Mouse (Mus musculus) forebrain, embryonic 15.5 days (tissue): ENCODE measurements around the gene AC109138.7. TPM values are rescaled to one million over a fixed set of nuclear protein-coding genes. Genes with fewer than 3 reads are reported as not detected.

Experiments
- ATAC-seq: fragments of 200-750 bp; cut with Nextera tagmentation; replicated peaks from 2 replicates; pipeline ENCODE4 v1.8.0; 2017; ENCODE audit warnings: mild to moderate bottlenecking, moderate TSS enrichment, moderate library complexity
- H3K27ac ChIP-seq: fragments of 300-500 bp; sonication (generic); replicated peaks from 2 replicates; pipeline ENCODE4 v1.5.1; 2015; ENCODE audit warnings: mild to moderate bottlenecking, inconsistent platforms
- H3K27me3 ChIP-seq: fragments of 300-500 bp; sonication (generic); 2 replicates; pipeline ENCODE4 v1.6.1; 2015; ENCODE audit warnings: inconsistent platforms
- H3K36me3 ChIP-seq: fragments of 300-500 bp; sonication (generic); 2 replicates; pipeline ENCODE4 v1.6.1; 2015; ENCODE audit warnings: mild to moderate bottlenecking, inconsistent platforms
- H3K4me1 ChIP-seq: fragments of 300-500 bp; sonication (generic); 2 replicates; pipeline ENCODE4 v1.6.1; 2015; ENCODE audit warnings: inconsistent platforms
- H3K4me2 ChIP-seq: fragments of 300-500 bp; sonication (generic); replicated peaks from 2 replicates; pipeline ENCODE4 v1.6.1; 2015; ENCODE audit warnings: mild to moderate bottlenecking, inconsistent platforms
- H3K4me3 ChIP-seq: fragments of 300-500 bp; sonication (generic); 2 replicates; pipeline ENCODE4 v1.5.1; 2015; ENCODE audit warnings: mild to moderate bottlenecking, inconsistent platforms
- H3K9ac ChIP-seq: fragments of 300-500 bp; sonication (generic); replicated peaks from 2 replicates; pipeline ENCODE4 v1.6.1; 2015; ENCODE audit warnings: mild to moderate bottlenecking, inconsistent platforms
- H3K9me3 ChIP-seq: fragments of 300-500 bp; sonication (generic); 2 replicates; pipeline ENCODE4 v1.6.1; 2016; ENCODE audit warnings: inconsistent platforms
- WGBS: fragments of 180-500 bp; shearing (Covaris S2); methylation state at CpG from one replicate; pipeline ENCODE4 v1.1.7; 2015; ENCODE audit warnings: mixed read lengths; 5-methylcytosine and 5-hydroxymethylcytosine counted together
- polyA plus RNA-seq: library from polyadenylated mRNA; unstranded; fragments of >200 nt; fragmentation: Nextera tagmentation; extraction: Ambion mirVana; gene quantifications from 2 replicates; pipeline ENCODE4 v1.2.1, GENCODE M21; 2015

AC109138.7 gene
- polyA plus RNA-seq, 1 experiment from 2014 or later = not detected

GRCm38 (mm10) chr19:4194776-4195650 lies 19.1 kb upstream of the AC109138.7 start:
- Histone ChIP-seq H3K4me2 (no peak overlapping the region), H3K27ac (peak overlapping the region; percentile 49), H3K36me3 (peaks cover 44% of the 10 kb centered on the region), H3K9ac (no peak overlapping the region), H3K4me1 (peaks cover 38% of the 10 kb centered on the region), H3K9me3 (no peaks in the 10 kb centered on the region), H3K4me3 (no peak overlapping the region), H3K27me3 (no peaks in the 10 kb centered on the region)
- no peak for ATAC-seq
- 69% methylated on average over 12 of the region's 12 CpGs for WGBS

GRCm38 (mm10) chr19:4196048-4196447 lies 18.1 kb upstream of the AC109138.7 start:
- peaks cover 49% of the 10 kb centered on the region for H3K4me1 ChIP-seq
- H3K4me3 ChIP-seq = no peak overlapping the region
- H3K9me3 ChIP-seq = no peaks in the 10 kb centered on the region
- peaks cover 44% of the 10 kb centered on the region for H3K36me3 ChIP-seq
- H3K4me2 ChIP-seq = no peak overlapping the region
- 82% methylated on average over 2 of the region's 2 CpGs for WGBS
- no peak overlapping the region for H3K9ac ChIP-seq
- 0 out of 2 replicates have a peak overlapping the region, but pooled peaks have one; percentile 5 for H3K27ac ChIP-seq
- no peak for ATAC-seq
- no peaks in the 10 kb centered on the region for H3K27me3 ChIP-seq

GRCm38 (mm10) chr19:4196548-4196947 lies 17.6 kb upstream of the AC109138.7 start:
- Histone ChIP-seq H3K4me1 (peaks cover 48% of the 10 kb centered on the region), H3K4me2 (no peak overlapping the region), H3K4me3 (no peak overlapping the region), H3K9ac (no peak overlapping the region), H3K36me3 (peaks cover 44% of the 10 kb centered on the region), H3K9me3 (no peaks in the 10 kb centered on the region), H3K27ac (no peak overlapping the region), H3K27me3 (no peaks in the 10 kb centered on the region)
- 50% methylated on average over 5 of the region's 5 CpGs for WGBS
- no peak for ATAC-seq

GRCm38 (mm10) chr19:4197180-4197579 lies 17.0 kb upstream of the AC109138.7 start:
- WGBS = 65% methylated on average over 3 of the region's 3 CpGs
- H3K4me2 ChIP-seq = no peak overlapping the region
- no peak for ATAC-seq
- H3K27me3 ChIP-seq = no peaks in the 10 kb centered on the region
- no peak overlapping the region for H3K4me3 ChIP-seq
- H3K27ac ChIP-seq = no peak overlapping the region
- H3K36me3 ChIP-seq = peaks cover 44% of the 10 kb centered on the region
- no peaks in the 10 kb centered on the region for H3K9me3 ChIP-seq
- no peak overlapping the region for H3K9ac ChIP-seq
- H3K4me1 ChIP-seq = peaks cover 53% of the 10 kb centered on the region

- Histone ChIP-seq H3K27ac (peak within 1 kb of the TSS; percentile 59; the same call in 1 of the 2 replicates), H3K27me3 (no peaks in the 10 kb centered on the region; the same call in 1 of the 2 replicates), H3K4me1 (peaks cover 21% of the 10 kb centered on the region), H3K9me3 (no peaks in the 10 kb centered on the region), H3K9ac (peak within 1 kb of the TSS; percentile 73), H3K36me3 (peaks cover 11% of the 10 kb centered on the region; the same call in 1 of the 2 replicates), H3K4me2 (peak within 1 kb of the TSS; percentile 97), H3K4me3 (peak within 1 kb of the TSS; percentile 60)
- peak; percentile 85 for ATAC-seq
- under 1% methylated on average over 34 of the region's 34 CpGs for WGBS
These were observed 12.8 kb upstream of the AC109138.7 start, which contains the start of gene Rad9a for GRCm38 (mm10) chr19:4201291-4201909. Gene Rad9a (minus strand): TSS chr19:4201662.

- Histone ChIP-seq H3K27me3 (no peaks in the 10 kb centered on the region; the same call in 1 of the 2 replicates), H3K4me3 (peak overlapping the region; percentile 60), H3K4me2 (peak overlapping the region; percentile 97), H3K27ac (no peak overlapping the region), H3K9me3 (no peaks in the 10 kb centered on the region), H3K9ac (peak overlapping the region; percentile 73), H3K36me3 (peaks cover 4% of the 10 kb centered on the region; the same call in 1 of the 2 replicates), H3K4me1 (peaks cover 21% of the 10 kb centered on the region)
- no peak for ATAC-seq
- WGBS = 27% methylated on average over 7 of the region's 7 CpGs
These were observed 12.0 kb upstream of the AC109138.7 start for GRCm38 (mm10) chr19:4202149-4202548.

- Histone ChIP-seq H3K36me3 (0 out of 2 replicates have a peak, but pooled peaks cover 3% of the 10 kb centered on the region), H3K9me3 (no peaks in the 10 kb centered on the region), H3K4me3 (no peak overlapping the region), H3K27ac (no peak overlapping the region), H3K4me1 (peaks cover 21% of the 10 kb centered on the region), H3K4me2 (no peak overlapping the region), H3K9ac (no peak overlapping the region), H3K27me3 (no peaks in the 10 kb centered on the region; the same call in 1 of the 2 replicates)
- WGBS = 68% methylated on average over 3 of the region's 3 CpGs
- no peak for ATAC-seq
These were observed 11.0 kb upstream of the AC109138.7 start for GRCm38 (mm10) chr19:4203148-4203547.

- Histone ChIP-seq H3K27ac (no peak overlapping the region), H3K9me3 (no peaks in the 10 kb centered on the region), H3K4me3 (no peak overlapping the region), H3K4me1 (peaks cover 21% of the 10 kb centered on the region), H3K9ac (no peak overlapping the region), H3K4me2 (no peak overlapping the region), H3K27me3 (no peaks in the 10 kb centered on the region; the same call in 1 of the 2 replicates), H3K36me3 (0 out of 2 replicates have a peak, but pooled peaks cover 3% of the 10 kb centered on the region)
- 62% methylated on average over 13 of the region's 13 CpGs for WGBS
- ATAC-seq = no peak
These were observed 10.4 kb upstream of the AC109138.7 start for GRCm38 (mm10) chr19:4203604-4204326.

GRCm38 (mm10) chr19:4204889-4205288 lies 9.3 kb upstream of the AC109138.7 start:
- Histone ChIP-seq H3K36me3 (no peaks in the 10 kb centered on the region), H3K9me3 (no peaks in the 10 kb centered on the region), H3K4me2 (no peak overlapping the region), H3K4me1 (peaks cover 21% of the 10 kb centered on the region), H3K9ac (no peak overlapping the region), H3K27ac (no peak overlapping the region), H3K27me3 (no peaks in the 10 kb centered on the region; the same call in 1 of the 2 replicates), H3K4me3 (no peak overlapping the region)
- ATAC-seq = no peak
- 68% methylated on average over 3 of the region's 4 CpGs for WGBS

- peak; percentile 32; the same call in 1 of the 2 replicates for ATAC-seq
- Histone ChIP-seq H3K27ac (no peak overlapping the region), H3K9ac (no peak overlapping the region), H3K36me3 (no peaks in the 10 kb centered on the region), H3K4me1 (peaks cover 5% of the 10 kb centered on the region), H3K27me3 (peaks cover 8% of the 10 kb centered on the region), H3K4me3 (no peak overlapping the region), H3K9me3 (no peaks in the 10 kb centered on the region), H3K4me2 (no peak overlapping the region)
- WGBS = 2% methylated on average over 2 of the region's 2 CpGs
These were observed 7.2 kb upstream of the AC109138.7 start for GRCm38 (mm10) chr19:4206971-4207370.

GRCm38 (mm10) chr19:4208563-4208962 lies 5.6 kb upstream of the AC109138.7 start:
- no peak for ATAC-seq
- Histone ChIP-seq H3K27ac (no peak overlapping the region), H3K4me3 (no peak overlapping the region), H3K4me2 (no peak overlapping the region), H3K9ac (no peak overlapping the region), H3K36me3 (no peaks in the 10 kb centered on the region), H3K9me3 (no peaks in the 10 kb centered on the region), H3K4me1 (peaks cover 5% of the 10 kb centered on the region), H3K27me3 (peaks cover 18% of the 10 kb centered on the region)
- WGBS = 71% methylated on average over 5 of the region's 5 CpGs
